Mouse (Mus musculus) layer of hippocampus, postnatal 25 days (tissue): Measurements from ENCODE around the gene Olfr239. TPM values are rescaled to one million over a fixed set of nuclear protein-coding genes. Genes with fewer than 3 reads are reported as not detected.
"Not testable (repeated sequence)": the region's sequence is repeated elsewhere in the genome, so short reads cannot be mapped to it uniquely, and the experiment has no call there.

Experiments used
- DNase-seq, 2 experiments: peaks; one replicate each; pipeline ENCODE4 v3.0.0; 2022; ENCODE audit warnings: mixed read lengths in 2 of 2, low spot score in 1 of 2; ENCODE audit errors: extremely low spot score in 1 of 2
- total RNA-seq, 2 experiments: library from RNA; stranded (reverse); gene quantifications; 2 replicates each; pipeline ENCODE4 v1.2.3; 2021

Gene Olfr239
- total RNA-seq: not detected

DNA sequence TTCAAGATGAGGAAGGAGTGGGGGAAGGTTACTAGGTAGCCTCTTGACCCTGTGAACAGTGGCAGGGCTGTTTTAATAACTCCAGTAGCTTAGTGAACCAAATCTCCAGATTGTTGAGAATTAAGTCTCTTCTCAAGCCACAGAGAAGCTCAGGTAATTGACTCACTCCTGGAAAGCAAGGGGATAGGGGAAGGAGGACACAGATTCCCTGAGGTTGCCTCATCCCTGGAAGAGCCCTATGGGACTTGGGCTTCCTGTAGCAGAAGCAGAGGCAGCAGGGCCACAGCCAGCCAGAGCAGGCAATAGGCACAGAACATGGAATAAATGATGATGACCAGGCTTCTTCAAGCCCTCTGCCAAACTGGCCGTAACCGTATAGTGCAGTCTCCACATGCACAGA is at the start of gene Olfr239:
TSS of gene Olfr239 (plus strand) at position 301 of the 400 bp plus-strand sequence.
- DNase-seq: not testable (repeated sequence)

- not testable (repeated sequence) for DNase-seq
These were observed 23.0 kb upstream of the Olfr239 start, which contains the start of gene Olfr55 for GRCm38 (mm10) chr17:33168147-33168546. Gene Olfr55 (plus strand): TSS chr17:33168447.

- DNase-seq: no peak
These were observed 30.5 kb downstream of the Olfr239 start, which contains the start of gene Olfr1564 for GRCm38 (mm10) chr17:33221590-33221989. Gene Olfr1564 (minus strand): TSS chr17:33221690.

- DNase-seq: not testable (repeated sequence)
These were observed 45.5 kb downstream of the Olfr239 start for GRCm38 (mm10) chr17:33236646-33237045.

Other genes with a start within 250 kb of the Olfr239 start
- 10 to 100 TPM; 16.6 to 28.0 TPM for gene Cyp4f13, start 243.9 kb upstream of the Olfr239 start, total RNA-seq
- gene Zfp472, start 225.5 kb upstream of the Olfr239 start, total RNA-seq: 1 to 10 TPM; 3.4 to 4.9 TPM
- gene Zfp952, start 198.2 kb upstream of the Olfr239 start, total RNA-seq: 10 to 100 TPM; 17.2 to 17.8 TPM
- 10 to 100 TPM; 19.9 to 22.4 TPM for gene Zfp763, start 157.9 kb upstream of the Olfr239 start, total RNA-seq
- gene 4921501E09Rik, start 123.2 kb upstream of the Olfr239 start, total RNA-seq: not detected
- gene Zfp563, start 102.0 kb upstream of the Olfr239 start, total RNA-seq: 10 to 100 TPM; 17.9 to 21.8 TPM
- gene Morc2b, start 51.6 kb upstream of the Olfr239 start, total RNA-seq: 1 to 10 TPM; 2.4 to 3.3 TPM
- gene Olfr55, start 22.9 kb upstream of the Olfr239 start, total RNA-seq: not detected
- under 1 TPM; 0.34 to 0.96 TPM for gene Olfr1564, start 30.4 kb downstream of the Olfr239 start, total RNA-seq
- 10 to 100 TPM; 11.3 to 13.1 TPM for gene Zfp955a, start 63.8 kb downstream of the Olfr239 start, total RNA-seq
- not detected for gene Olfr63, start 73.4 kb downstream of the Olfr239 start, total RNA-seq
- gene Zfp955b, start 98.2 kb downstream of the Olfr239 start, total RNA-seq: 10 to 100 TPM; 31.3 to 31.6 TPM
- 10 to 100 TPM; 20.3 to 21.4 TPM for gene Zfp81, start 167.6 kb downstream of the Olfr239 start, total RNA-seq
- 10 to 100 TPM in 1 of 2 experiments, 1 to 10 TPM in 1; 9.1 to 16.1 TPM for gene Zfp101, start 203.3 kb downstream of the Olfr239 start, total RNA-seq
- gene Actl9, start 241.6 kb downstream of the Olfr239 start, total RNA-seq: not detected